Mouse (Mus musculus): ENCODE data around the gene Prpf38b. TPM values are rescaled to one million over a fixed set of nuclear protein-coding genes. Genes with fewer than 3 reads are reported as not detected.

Prpf38b gene
- polyA plus RNA-seq (2016; fragmentation: Nextera tagmentation; extraction: Ambion mirVana): 82.3 and 91.7 TPM in 2 replicates

- WGBS: 1% methylated on average over 53 of the region's 53 CpGs
Measured at GRCm38 (mm10) chr3:108911548-108912413, at the start of gene Prpf38b. Gene Prpf38b, minus strand, starts transcription at chr3:108911727.

GRCm38 (mm10) chr3:108961226-108961625, 49.7 kb upstream of the Prpf38b start:
- peak; percentile 63; the same call in 1 of the 2 replicates for ATAC-seq (ENCODE audit: insufficient number of reproducible peaks, insufficient read depth, low FRiP score, low TSS enrichment)
- H3K9me3 ChIP-seq: no peaks in the 10 kb centered on the region
- no peaks in the 10 kb centered on the region for H3K36me3 ChIP-seq
- no peaks in the 10 kb centered on the region for H3K27me3 ChIP-seq
- H3K4me1 ChIP-seq: peaks cover 7% of the 10 kb centered on the region; the same call in 1 of the 2 replicates
- H3K27ac ChIP-seq: no peak overlapping the region
- 56% methylated on average over 7 of the region's 7 CpGs for WGBS
- no peak overlapping the region; the same call in 1 of the 2 replicates for H3K4me2 ChIP-seq (replicated peaks)
- no peak overlapping the region for H3K4me3 ChIP-seq
- H3K9ac ChIP-seq: no peak overlapping the region

More at GRCm38 (mm10) chr3:108911548-108912413, at the start of gene Prpf38b:
- peak; percentile 98 for ATAC-seq (ENCODE audit: insufficient number of reproducible peaks, insufficient read depth, low FRiP score, low TSS enrichment)
- Histone ChIP-seq H3K9ac (peak within 1 kb of the TSS; percentile 93), H3K27ac (peak within 1 kb of the TSS; percentile 99), H3K4me2 (replicated peaks) (peak within 1 kb of the TSS; percentile 89), H3K9me3 (no peaks in the 10 kb centered on the region), H3K36me3 (peaks cover 6% of the 10 kb centered on the region), H3K4me3 (peak within 1 kb of the TSS; percentile 98), H3K27me3 (no peaks in the 10 kb centered on the region), H3K4me1 (peaks cover 10% of the 10 kb centered on the region)

GRCm38 (mm10) chr3:108959680-108960295, 48.3 kb upstream of the Prpf38b start:
- no peak for ATAC-seq (ENCODE audit: insufficient number of reproducible peaks, insufficient read depth, low FRiP score, low TSS enrichment)

GRCm38 (mm10) chr3:108957976-108958375, 46.4 kb upstream of the Prpf38b start:
- Histone ChIP-seq H3K4me1 (peaks cover 7% of the 10 kb centered on the region; the same call in 1 of the 2 replicates), H3K9ac (no peak overlapping the region), H3K4me2 (replicated peaks) (no peak overlapping the region), H3K4me3 (no peak overlapping the region), H3K36me3 (no peaks in the 10 kb centered on the region), H3K27ac (no peak overlapping the region), H3K9me3 (no peaks in the 10 kb centered on the region), H3K27me3 (no peaks in the 10 kb centered on the region)
- ATAC-seq (ENCODE audit: insufficient number of reproducible peaks, insufficient read depth, low FRiP score, low TSS enrichment): no peak

More at GRCm38 (mm10) chr3:108959680-108960295, 48.3 kb upstream of the Prpf38b start:
- no peaks in the 10 kb centered on the region for H3K36me3 ChIP-seq
- 75% methylated on average over 13 of the region's 13 CpGs for WGBS
- H3K27ac ChIP-seq: no peak overlapping the region
- no peaks in the 10 kb centered on the region for H3K9me3 ChIP-seq
- no peaks in the 10 kb centered on the region for H3K27me3 ChIP-seq
- no peak overlapping the region for H3K9ac ChIP-seq
- H3K4me2 ChIP-seq (replicated peaks): no peak overlapping the region
- H3K4me1 ChIP-seq: peaks cover 7% of the 10 kb centered on the region; the same call in 1 of the 2 replicates
- no peak overlapping the region for H3K4me3 ChIP-seq

GRCm38 (mm10) chr3:108940996-108941395, 29.5 kb upstream of the Prpf38b start:
- H3K36me3 ChIP-seq: no peaks in the 10 kb centered on the region
- no peak overlapping the region for H3K27ac ChIP-seq
- WGBS: 88% methylated on average over 10 of the region's 10 CpGs
- H3K4me1 ChIP-seq: no peaks in the 10 kb centered on the region
- H3K4me2 ChIP-seq (replicated peaks): no peak overlapping the region
- H3K9me3 ChIP-seq: no peaks in the 10 kb centered on the region
- ATAC-seq (ENCODE audit: insufficient number of reproducible peaks, insufficient read depth, low FRiP score, low TSS enrichment): no peak
- H3K4me3 ChIP-seq: no peak overlapping the region
- no peak overlapping the region for H3K9ac ChIP-seq
- H3K27me3 ChIP-seq: no peaks in the 10 kb centered on the region

GRCm38 (mm10) chr3:108940001-108940633, 28.6 kb upstream of the Prpf38b start, which contains the start of gene Gm9857:
Gene Gm9857, minus strand, starts transcription at chr3:108940445.
- Histone ChIP-seq H3K9ac (no peak within 1 kb of the TSS), H3K9me3 (no peaks in the 10 kb centered on the region), H3K36me3 (no peaks in the 10 kb centered on the region), H3K4me1 (no peaks in the 10 kb centered on the region), H3K27ac (no peak within 1 kb of the TSS), H3K4me2 (replicated peaks) (peak within 1 kb of the TSS; percentile 53), H3K27me3 (no peaks in the 10 kb centered on the region), H3K4me3 (peak within 1 kb of the TSS; percentile 35)
- 45% methylated on average over 58 of the region's 59 CpGs for WGBS
- ATAC-seq (ENCODE audit: insufficient number of reproducible peaks, insufficient read depth, low FRiP score, low TSS enrichment): 0 out of 2 replicates have a peak, but pooled peaks have one; percentile 47

- H3K27ac ChIP-seq: no peak within 1 kb of the TSS
- peak within 1 kb of the TSS; percentile 35 for H3K4me3 ChIP-seq
- H3K9ac ChIP-seq: no peak within 1 kb of the TSS
Measured at GRCm38 (mm10) chr3:108939573-108939972, 28.0 kb upstream of the Prpf38b start, which contains the start of gene Henmt1. Gene Henmt1, plus strand, starts transcription at chr3:108939873.

GRCm38 (mm10) chr3:108938691-108939090, 27.2 kb upstream of the Prpf38b start:
- H3K36me3 ChIP-seq: no peaks in the 10 kb centered on the region
- no peaks in the 10 kb centered on the region for H3K27me3 ChIP-seq
- ATAC-seq (ENCODE audit: insufficient number of reproducible peaks, insufficient read depth, low FRiP score, low TSS enrichment): no peak
- no peak overlapping the region for H3K9ac ChIP-seq
- H3K4me2 ChIP-seq (replicated peaks): no peak overlapping the region
- no peaks in the 10 kb centered on the region for H3K4me1 ChIP-seq
- H3K4me3 ChIP-seq: no peak overlapping the region
- H3K9me3 ChIP-seq: no peaks in the 10 kb centered on the region
- WGBS: 88% methylated on average over 5 of the region's 5 CpGs
- no peak overlapping the region for H3K27ac ChIP-seq

More at GRCm38 (mm10) chr3:108939573-108939972, 28.0 kb upstream of the Prpf38b start, which contains the start of gene Henmt1:
- H3K9me3 ChIP-seq: no peaks in the 10 kb centered on the region
- ATAC-seq (ENCODE audit: insufficient number of reproducible peaks, insufficient read depth, low FRiP score, low TSS enrichment): no peak
- H3K36me3 ChIP-seq: no peaks in the 10 kb centered on the region
- no peaks in the 10 kb centered on the region for H3K4me1 ChIP-seq
- 83% methylated on average over 5 of the region's 5 CpGs for WGBS
- no peaks in the 10 kb centered on the region for H3K27me3 ChIP-seq
- H3K4me2 ChIP-seq (replicated peaks): peak within 1 kb of the TSS; percentile 53

- H3K9me3 ChIP-seq: no peaks in the 10 kb centered on the region
- no peak overlapping the region for H3K4me3 ChIP-seq
- H3K36me3 ChIP-seq: no peaks in the 10 kb centered on the region
- no peaks in the 10 kb centered on the region for H3K27me3 ChIP-seq
- 92% methylated on average over 6 of the region's 6 CpGs for WGBS
- no peak overlapping the region for H3K4me2 ChIP-seq (replicated peaks)
- no peaks in the 10 kb centered on the region for H3K4me1 ChIP-seq
- H3K9ac ChIP-seq: no peak overlapping the region
- no peak for ATAC-seq (ENCODE audit: insufficient number of reproducible peaks, insufficient read depth, low FRiP score, low TSS enrichment)
- no peak overlapping the region for H3K27ac ChIP-seq
Measured at GRCm38 (mm10) chr3:108933557-108933956, 22.0 kb upstream of the Prpf38b start.

- H3K27ac ChIP-seq: no peak overlapping the region
- H3K4me3 ChIP-seq: no peak overlapping the region
- ATAC-seq (ENCODE audit: insufficient number of reproducible peaks, insufficient read depth, low FRiP score, low TSS enrichment): no peak
- no peak overlapping the region for H3K4me2 ChIP-seq (replicated peaks)
- H3K9ac ChIP-seq: no peak overlapping the region
- WGBS: 74% methylated on average over 1 of the region's 1 CpGs
- H3K27me3 ChIP-seq: no peaks in the 10 kb centered on the region
- no peaks in the 10 kb centered on the region for H3K4me1 ChIP-seq
- no peaks in the 10 kb centered on the region for H3K9me3 ChIP-seq
- no peaks in the 10 kb centered on the region for H3K36me3 ChIP-seq
Measured at GRCm38 (mm10) chr3:108926308-108926707, 14.8 kb upstream of the Prpf38b start.

GRCm38 (mm10) chr3:108925677-108926076, 14.2 kb upstream of the Prpf38b start:
- H3K36me3 ChIP-seq: no peaks in the 10 kb centered on the region
- H3K27ac ChIP-seq: no peak overlapping the region
- whole genome bisulfite sequencing: 87% methylated on average over 4 of the region's 4 CpGs
- no peaks in the 10 kb centered on the region for H3K9me3 ChIP-seq
- H3K4me1 ChIP-seq: no peaks in the 10 kb centered on the region
- H3K27me3 ChIP-seq: no peaks in the 10 kb centered on the region
- no peak overlapping the region for H3K4me3 ChIP-seq
- no peak for ATAC-seq (ENCODE audit: insufficient number of reproducible peaks, insufficient read depth, low FRiP score, low TSS enrichment)
- H3K9ac ChIP-seq: no peak overlapping the region
- no peak overlapping the region for H3K4me2 ChIP-seq (replicated peaks)
